Mouse (Mus musculus) forebrain, embryonic 15.5 days (tissue): ENCODE measurements around the gene Bcan. TPM values are rescaled to one million over a fixed set of nuclear protein-coding genes. Genes with fewer than 3 reads are reported as not detected.
A peak's percentile ranks its signal among the peaks of the same experiment; 100 is the strongest.

Source experiments
- ATAC-seq: fragments of 200-750 bp; cut with Nextera tagmentation; replicated peaks from 2 replicates; pipeline ENCODE4 v1.8.0; 2017; ENCODE audit warnings: mild to moderate bottlenecking, moderate TSS enrichment, moderate library complexity
- H3K27ac ChIP-seq: fragments of 300-500 bp; sonication (generic); replicated peaks from 2 replicates; pipeline ENCODE4 v1.5.1; 2015; ENCODE audit warnings: mild to moderate bottlenecking, inconsistent platforms
- H3K27me3 ChIP-seq: fragments of 300-500 bp; sonication (generic); 2 replicates; pipeline ENCODE4 v1.6.1; 2015; ENCODE audit warnings: inconsistent platforms
- H3K36me3 ChIP-seq: fragments of 300-500 bp; sonication (generic); 2 replicates; pipeline ENCODE4 v1.6.1; 2015; ENCODE audit warnings: mild to moderate bottlenecking, inconsistent platforms
- H3K4me1 ChIP-seq: fragments of 300-500 bp; sonication (generic); 2 replicates; pipeline ENCODE4 v1.6.1; 2015; ENCODE audit warnings: inconsistent platforms
- H3K4me2 ChIP-seq: fragments of 300-500 bp; sonication (generic); replicated peaks from 2 replicates; pipeline ENCODE4 v1.6.1; 2015; ENCODE audit warnings: mild to moderate bottlenecking, inconsistent platforms
- H3K4me3 ChIP-seq: fragments of 300-500 bp; sonication (generic); 2 replicates; pipeline ENCODE4 v1.5.1; 2015; ENCODE audit warnings: mild to moderate bottlenecking, inconsistent platforms
- H3K9ac ChIP-seq: fragments of 300-500 bp; sonication (generic); replicated peaks from 2 replicates; pipeline ENCODE4 v1.6.1; 2015; ENCODE audit warnings: mild to moderate bottlenecking, inconsistent platforms
- H3K9me3 ChIP-seq: fragments of 300-500 bp; sonication (generic); 2 replicates; pipeline ENCODE4 v1.6.1; 2016; ENCODE audit warnings: inconsistent platforms
- WGBS: fragments of 180-500 bp; shearing (Covaris S2); methylation state at CpG from one replicate; pipeline ENCODE4 v1.1.7; 2015; ENCODE audit warnings: mixed read lengths; 5-methylcytosine and 5-hydroxymethylcytosine counted together
- polyA plus RNA-seq: library from polyadenylated mRNA; unstranded; fragments of >200 nt; fragmentation: Nextera tagmentation; extraction: Ambion mirVana; gene quantifications from 2 replicates; pipeline ENCODE4 v1.2.1, GENCODE M21; 2015

Gene Bcan
- polyA plus RNA-seq, 1 experiment from 2014 or later = 27.2 TPM

- H3K9ac ChIP-seq = no peak overlapping the region
- no peaks in the 10 kb centered on the region; the same call in 1 of the 2 replicates for H3K36me3 ChIP-seq
- no peak for ATAC-seq
- H3K4me1 ChIP-seq = peaks cover 35% of the 10 kb centered on the region
- no peak overlapping the region for H3K4me3 ChIP-seq
- no peaks in the 10 kb centered on the region for H3K27me3 ChIP-seq
- WGBS = 72% methylated on average over 3 of the region's 3 CpGs
- H3K9me3 ChIP-seq = no peaks in the 10 kb centered on the region
- H3K27ac ChIP-seq = no peak overlapping the region
- H3K4me2 ChIP-seq = no peak overlapping the region
These were observed 19.9 kb downstream of the Bcan start for GRCm38 (mm10) chr3:87980085-87980484.

- no peak overlapping the region for H3K9ac ChIP-seq
- no peaks in the 10 kb centered on the region for H3K9me3 ChIP-seq
- ATAC-seq = no peak
- WGBS = 91% methylated on average over 5 of the region's 5 CpGs
- no peak overlapping the region for H3K27ac ChIP-seq
- H3K27me3 ChIP-seq = no peaks in the 10 kb centered on the region
- H3K4me3 ChIP-seq = no peak overlapping the region
- no peaks in the 10 kb centered on the region; the same call in 1 of the 2 replicates for H3K36me3 ChIP-seq
- no peak overlapping the region for H3K4me2 ChIP-seq
- H3K4me1 ChIP-seq = peaks cover 37% of the 10 kb centered on the region
These were observed 20.5 kb downstream of the Bcan start for GRCm38 (mm10) chr3:87979493-87979892.

GRCm38 (mm10) chr3:87974381-87974987 lies 25.5 kb downstream of the Bcan start:
- H3K4me1 ChIP-seq = peaks cover 47% of the 10 kb centered on the region
- H3K9ac ChIP-seq = peak overlapping the region; percentile 74
- peak overlapping the region; percentile 87 for H3K27ac ChIP-seq
- peak overlapping the region; percentile 68 for H3K4me3 ChIP-seq
- no peaks in the 10 kb centered on the region for H3K9me3 ChIP-seq
- peak overlapping the region; percentile 96 for H3K4me2 ChIP-seq
- WGBS = 7% methylated on average over 12 of the region's 12 CpGs
- peak; percentile 75; the same call in 1 of the 2 replicates for ATAC-seq
- H3K36me3 ChIP-seq = no peaks in the 10 kb centered on the region; the same call in 1 of the 2 replicates
- H3K27me3 ChIP-seq = no peaks in the 10 kb centered on the region

GRCm38 (mm10) chr3:87973593-87974380 lies 26.2 kb downstream of the Bcan start:
- ATAC-seq = no peak; the same call in 1 of the 2 replicates
- no peaks in the 10 kb centered on the region for H3K9me3 ChIP-seq
- H3K36me3 ChIP-seq = no peaks in the 10 kb centered on the region; the same call in 1 of the 2 replicates
- WGBS = 8% methylated on average over 14 of the region's 14 CpGs
- peak overlapping the region; percentile 68 for H3K4me3 ChIP-seq
- peak overlapping the region; percentile 74 for H3K9ac ChIP-seq
- H3K27ac ChIP-seq = peak overlapping the region; percentile 87
- H3K4me2 ChIP-seq = peak overlapping the region; percentile 96
- no peaks in the 10 kb centered on the region for H3K27me3 ChIP-seq
- H3K4me1 ChIP-seq = peaks cover 47% of the 10 kb centered on the region

GRCm38 (mm10) chr3:87972776-87973175 lies 27.3 kb downstream of the Bcan start:
- peak overlapping the region; percentile 96 for H3K4me2 ChIP-seq
- H3K9me3 ChIP-seq = no peaks in the 10 kb centered on the region
- H3K36me3 ChIP-seq = no peaks in the 10 kb centered on the region; the same call in 1 of the 2 replicates
- H3K27me3 ChIP-seq = no peaks in the 10 kb centered on the region
- H3K4me3 ChIP-seq = peak overlapping the region; percentile 68
- H3K9ac ChIP-seq = peak overlapping the region; percentile 74
- peaks cover 47% of the 10 kb centered on the region for H3K4me1 ChIP-seq
- 16% methylated on average over 5 of the region's 5 CpGs for WGBS
- ATAC-seq = no peak
- H3K27ac ChIP-seq = peak overlapping the region; percentile 87

GRCm38 (mm10) chr3:87972203-87972664 lies 27.8 kb downstream of the Bcan start:
- peak overlapping the region; percentile 74 for H3K9ac ChIP-seq
- no peaks in the 10 kb centered on the region for H3K27me3 ChIP-seq
- peak overlapping the region; percentile 68 for H3K4me3 ChIP-seq
- H3K4me1 ChIP-seq = peaks cover 47% of the 10 kb centered on the region
- H3K36me3 ChIP-seq = no peaks in the 10 kb centered on the region
- ATAC-seq = 0 out of 2 replicates have a peak, but pooled peaks have one; percentile 18
- H3K4me2 ChIP-seq = peak overlapping the region; percentile 96
- peak overlapping the region; percentile 87 for H3K27ac ChIP-seq
- 9% methylated on average over 8 of the region's 8 CpGs for WGBS
- no peaks in the 10 kb centered on the region for H3K9me3 ChIP-seq

GRCm38 (mm10) chr3:87971489-87972202 lies 28.4 kb downstream of the Bcan start:
- Histone ChIP-seq H3K36me3 (no peaks in the 10 kb centered on the region), H3K27ac (peak overlapping the region; percentile 72), H3K4me2 (peak overlapping the region; percentile 96), H3K27me3 (no peaks in the 10 kb centered on the region), H3K9me3 (no peaks in the 10 kb centered on the region), H3K4me3 (peak overlapping the region; percentile 68), H3K4me1 (peaks cover 47% of the 10 kb centered on the region), H3K9ac (peak overlapping the region; percentile 74)
- ATAC-seq = peak; percentile 11
- WGBS = under 1% methylated on average over 60 of the region's 60 CpGs

- Histone ChIP-seq H3K27ac (peak within 1 kb of the TSS; percentile 72), H3K36me3 (no peaks in the 10 kb centered on the region), H3K9me3 (no peaks in the 10 kb centered on the region), H3K4me2 (peak within 1 kb of the TSS; percentile 96), H3K27me3 (no peaks in the 10 kb centered on the region), H3K4me1 (peaks cover 47% of the 10 kb centered on the region), H3K9ac (peak within 1 kb of the TSS; percentile 74), H3K4me3 (peak within 1 kb of the TSS; percentile 68)
- under 1% methylated on average over 44 of the region's 44 CpGs for WGBS
- ATAC-seq = peak; percentile 72
These were observed 29.0 kb downstream of the Bcan start, which contains the start of gene Nes for GRCm38 (mm10) chr3:87970939-87971488. TSS of gene Nes (plus strand) at chr3:87971078.

GRCm38 (mm10) chr3:87970184-87970938 lies 29.7 kb downstream of the Bcan start:
- H3K4me2 ChIP-seq = peak overlapping the region; percentile 96
- no peaks in the 10 kb centered on the region for H3K27me3 ChIP-seq
- no peaks in the 10 kb centered on the region for H3K36me3 ChIP-seq
- peaks cover 47% of the 10 kb centered on the region for H3K4me1 ChIP-seq
- H3K9ac ChIP-seq = peak overlapping the region; percentile 74
- WGBS = under 1% methylated on average over 21 of the region's 21 CpGs
- 0 out of 2 replicates have a peak, but pooled peaks have one; percentile 6 for ATAC-seq
- peak overlapping the region; percentile 68 for H3K4me3 ChIP-seq
- H3K27ac ChIP-seq = peak overlapping the region; percentile 72
- H3K9me3 ChIP-seq = no peaks in the 10 kb centered on the region

GRCm38 (mm10) chr3:87960586-87961191 lies 39.3 kb downstream of the Bcan start:
- WGBS = under 1% methylated on average over 27 of the region's 27 CpGs
- ATAC-seq = peak; percentile 99
- no peaks in the 10 kb centered on the region for H3K9me3 ChIP-seq

More at GRCm38 (mm10) chr3:87960586-87961191, 39.3 kb downstream of the Bcan start:
- no peaks in the 10 kb centered on the region for H3K27me3 ChIP-seq
- H3K4me2 ChIP-seq = peak overlapping the region; percentile 91
- peak overlapping the region; percentile 97 for H3K27ac ChIP-seq
- peak overlapping the region; percentile 55 for H3K4me3 ChIP-seq
- peak overlapping the region; percentile 82 for H3K9ac ChIP-seq
- H3K4me1 ChIP-seq = peaks cover 14% of the 10 kb centered on the region
- H3K36me3 ChIP-seq = no peaks in the 10 kb centered on the region
